Mouse (Mus musculus) C2C12 (cell line): ENCODE measurements around the gene 4930568D16Rik.

Source experiments
- CEBPB ChIP-seq: IDR thresholded peaks from one replicate; pipeline ENCODE4 v1.6.1; 2011; ENCODE audit warnings: low read depth, mild to moderate bottlenecking, control low read depth, moderate library complexity
- CTCF ChIP-seq: IDR thresholded peaks from one replicate; pipeline ENCODE4 v1.5.1; 2011; ENCODE audit not compliant: control insufficient read depth, insufficient read depth, insufficient read length
- FOSL1 ChIP-seq: IDR thresholded peaks from one replicate; pipeline ENCODE4 v1.8.0; 2011; ENCODE audit warnings: mild to moderate bottlenecking, low read length; ENCODE audit not compliant: poor library complexity, insufficient read depth, severe bottlenecking
- MAX ChIP-seq: IDR thresholded peaks from one replicate; pipeline ENCODE4 v1.6.1; 2011; ENCODE audit warnings: mild to moderate bottlenecking, control low read depth
- MYOD1 ChIP-seq: IDR thresholded peaks from one replicate; pipeline ENCODE4 v1.6.1; 2011; ENCODE audit warnings: low read depth; ENCODE audit not compliant: control insufficient read depth, insufficient read length
- MYOG ChIP-seq: IDR thresholded peaks from one replicate; pipeline ENCODE4 v1.6.1; 2011; ENCODE audit not compliant: control insufficient read depth, insufficient read length; ENCODE audit errors: extremely low read depth
- USF1 ChIP-seq: IDR thresholded peaks from one replicate; pipeline ENCODE4 v1.6.1; 2011; ENCODE audit warnings: low read depth, mild to moderate bottlenecking, control low read depth, moderate library complexity

DNA sequence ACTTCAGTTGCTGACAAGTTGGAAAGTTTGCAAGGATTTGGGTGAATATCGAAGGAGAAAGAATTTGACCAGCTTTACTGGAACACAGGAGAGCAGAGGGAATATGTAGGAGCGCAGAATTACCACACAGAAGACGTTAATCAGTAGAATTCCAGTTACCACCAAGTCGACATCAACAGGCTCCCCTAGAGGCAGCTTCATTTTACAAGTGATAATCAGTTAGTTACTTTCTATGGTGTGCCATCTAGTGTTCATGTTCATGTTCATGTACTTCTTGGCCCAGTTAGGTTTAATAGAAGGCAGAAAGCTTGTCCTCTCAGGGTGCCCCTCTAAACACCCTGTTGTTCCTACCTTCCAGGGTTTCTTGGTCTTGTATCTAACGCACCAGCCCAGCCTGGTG lies 18.3 kb downstream of the 4930568D16Rik start:
- TF ChIP-seq MAX = no peak
- no peak for TF ChIP-seq USF1
- no peak for TF ChIP-seq CEBPB
- TF ChIP-seq CTCF = peak; percentile 46
- no peak for TF ChIP-seq MYOD1
- TF ChIP-seq MYOG = no peak
- no peak for TF ChIP-seq FOSL1
